Mouse (Mus musculus) forebrain, embryonic 11.5 days (tissue): ENCODE measurements around the gene Prdm16. TPM values are rescaled to one million over a fixed set of nuclear protein-coding genes. Genes with fewer than 3 reads are reported as not detected.

Experiments
- ATAC-seq: fragments of 200-750 bp; cut with Nextera tagmentation; replicated peaks from 2 replicates; pipeline ENCODE4 v1.8.0; 2017; ENCODE audit warnings: moderate TSS enrichment; ENCODE audit not compliant: low FRiP score
- DNase-seq: peaks from one replicate; pipeline ENCODE4 v3.0.0-alpha.2; 2017; ENCODE audit warnings: low spot score
- H3K27ac ChIP-seq: fragments of 300-500 bp; sonication (generic); 2 replicates; pipeline ENCODE4 v1.5.1; 2014; ENCODE audit warnings: low read depth, low read length
- H3K27me3 ChIP-seq: fragments of 300-500 bp; sonication (generic); 2 replicates; pipeline ENCODE4 v1.6.1; 2014; ENCODE audit warnings: mild to moderate bottlenecking, low read length, mixed read lengths; ENCODE audit not compliant: control insufficient read depth, insufficient read depth
- H3K36me3 ChIP-seq: fragments of 300-500 bp; sonication (generic); 2 replicates; pipeline ENCODE4 v1.6.1; 2014; ENCODE audit warnings: mild to moderate bottlenecking, low read length, moderate library complexity, mixed read lengths; ENCODE audit not compliant: control insufficient read depth, insufficient read depth
- H3K4me1 ChIP-seq: fragments of 300-500 bp; sonication (generic); replicated peaks from 2 replicates; pipeline ENCODE4 v1.6.1; 2014; ENCODE audit warnings: low read length, mixed read lengths; ENCODE audit not compliant: control insufficient read depth, insufficient read depth
- H3K4me2 ChIP-seq: fragments of 300-500 bp; sonication (generic); 2 replicates; pipeline ENCODE4 v1.6.1; 2014; ENCODE audit warnings: low read depth, mild to moderate bottlenecking, low read length, moderate library complexity, mixed read lengths; ENCODE audit not compliant: severe bottlenecking
- H3K4me3 ChIP-seq: fragments of 300-500 bp; sonication (generic); 2 replicates; pipeline ENCODE4 v1.5.1; 2014; ENCODE audit warnings: low read depth, low read length
- H3K9ac ChIP-seq: fragments of 300-500 bp; sonication (generic); 2 replicates; pipeline ENCODE4 v1.6.1; 2014; ENCODE audit warnings: low read length
- H3K9me3 ChIP-seq: fragments of 300-500 bp; sonication (generic); 2 replicates; pipeline ENCODE4 v1.6.1; 2016; ENCODE audit warnings: low read length, mixed read lengths; ENCODE audit not compliant: control insufficient read depth
- WGBS: fragments of 180-500 bp; shearing (Covaris S2); extraction: QIAGEN DNeasy Blood & Tissue Kit; methylation state at CpG from one replicate; pipeline ENCODE4 v1.1.7; 2014; 5-methylcytosine and 5-hydroxymethylcytosine counted together
- polyA plus RNA-seq: library from polyadenylated mRNA; unstranded; fragments of >200 nt; fragmentation: Nextera tagmentation; extraction: Ambion mirVana; gene quantifications from 2 replicates; pipeline ENCODE4 v1.2.1, GENCODE M21; 2014

The Prdm16 gene
- polyA plus RNA-seq, 1 experiment from 2014 or later: 49.3 TPM

DNA sequence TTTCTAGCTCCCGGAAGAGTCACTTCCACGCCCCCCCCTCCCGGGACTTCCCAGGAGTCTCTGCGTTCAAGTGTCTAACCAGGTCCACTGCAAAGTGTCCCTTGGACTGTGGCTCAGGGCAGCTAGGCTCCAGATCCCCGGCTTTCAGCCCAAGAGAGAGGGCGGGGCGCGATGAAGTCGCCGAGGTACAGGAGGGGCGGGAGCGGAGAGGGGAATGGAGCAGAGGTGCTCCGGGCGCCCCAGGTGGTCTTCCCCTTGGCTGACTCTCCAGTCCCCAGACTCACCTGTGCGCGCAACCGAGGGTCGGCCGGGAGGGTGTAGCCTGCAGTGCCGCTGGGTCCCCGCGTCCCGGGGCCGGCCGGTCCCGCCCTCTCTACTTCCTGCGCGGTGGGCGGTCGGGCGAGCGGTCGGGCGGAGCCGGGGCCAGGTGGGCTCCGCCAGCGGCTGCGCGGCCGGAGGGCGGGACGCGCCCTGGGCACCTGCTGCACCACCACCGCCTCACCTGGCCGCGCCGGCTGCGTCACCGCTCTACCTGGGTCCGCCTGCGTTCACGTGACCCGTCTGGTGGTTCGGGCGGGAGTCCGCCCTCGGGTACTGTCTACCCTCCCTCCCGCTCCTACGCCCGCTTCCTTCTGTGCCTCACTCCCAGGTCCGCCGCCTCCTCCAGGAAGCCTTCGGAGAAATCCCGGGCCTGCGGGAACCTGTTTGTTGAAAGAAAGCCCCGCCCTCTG lies 337.0 kb downstream of the Prdm16 start:
- WGBS: 1% methylated on average over 64 of the region's 66 CpGs
- peak; percentile 67 for DNase-seq

DNA sequence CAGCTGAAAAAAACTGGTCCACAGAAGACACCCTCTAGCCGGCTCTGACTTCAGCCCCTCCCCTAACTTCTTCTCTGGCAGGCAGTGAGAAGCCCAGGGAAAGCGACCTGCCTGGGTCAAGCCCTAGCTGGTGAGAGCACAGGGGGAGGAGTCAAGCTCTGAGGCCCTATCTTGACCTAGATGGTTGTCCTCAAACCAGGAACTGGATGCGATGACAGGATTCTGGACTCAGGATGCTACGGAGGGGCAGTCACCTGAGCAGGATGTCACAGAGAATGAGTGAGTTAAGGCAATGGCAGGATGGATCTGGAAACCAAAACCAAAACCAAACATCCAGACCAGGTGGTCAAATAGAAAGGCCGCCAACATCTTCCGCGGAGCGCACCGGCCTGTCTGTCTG lies 338.9 kb downstream of the Prdm16 start:
- no peak overlapping the region for H3K4me2 ChIP-seq
- no peak overlapping the region for H3K27ac ChIP-seq
- no peaks in the 10 kb centered on the region for H3K36me3 ChIP-seq
- WGBS: 46% methylated on average over 9 of the region's 9 CpGs
- no peak overlapping the region for H3K4me3 ChIP-seq
- H3K4me1 ChIP-seq: peaks cover 8% of the 10 kb centered on the region
- ATAC-seq (no peak), DNase-seq (no peak)
- no peak overlapping the region for H3K9ac ChIP-seq
- H3K9me3 ChIP-seq: no peaks in the 10 kb centered on the region
- peaks cover 28% of the 10 kb centered on the region for H3K27me3 ChIP-seq

More for the DNA sequence above, 337.0 kb downstream of the Prdm16 start:
- H3K9me3 ChIP-seq: no peaks in the 10 kb centered on the region
- peak overlapping the region; percentile 39 for H3K9ac ChIP-seq
- no peak overlapping the region for H3K27ac ChIP-seq
- H3K36me3 ChIP-seq: no peaks in the 10 kb centered on the region
- ATAC-seq: 0 out of 2 replicates have a peak, but pooled peaks have one; percentile 30
- H3K27me3 ChIP-seq: peaks cover 28% of the 10 kb centered on the region
- H3K4me1 ChIP-seq: peaks cover 8% of the 10 kb centered on the region
- peak overlapping the region; percentile 42 for H3K4me3 ChIP-seq
- H3K4me2 ChIP-seq: peak overlapping the region; percentile 79

DNA sequence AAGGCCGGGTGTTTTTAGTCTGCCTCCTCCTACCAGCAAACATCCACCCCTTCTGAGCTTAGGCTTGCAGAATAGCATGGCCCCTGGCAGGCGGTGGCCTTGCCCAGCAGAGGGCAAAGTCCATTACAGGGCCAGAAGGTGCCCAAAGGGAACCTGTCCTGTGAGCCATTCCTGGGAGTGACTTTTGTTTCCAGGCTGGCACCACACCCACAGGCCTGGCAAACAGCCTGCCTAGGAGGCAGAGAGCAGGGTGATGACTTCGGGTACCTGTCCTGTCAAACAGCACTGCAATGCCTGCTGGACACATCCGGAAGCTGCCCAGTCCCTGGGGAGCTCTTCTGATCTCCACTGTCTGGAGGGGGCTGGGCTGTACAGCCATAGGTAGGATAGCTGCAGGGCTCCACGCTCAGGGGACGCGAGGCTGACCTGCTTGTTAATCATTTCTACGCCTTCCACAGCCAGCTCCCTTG lies 342.4 kb downstream of the Prdm16 start:
- H3K4me1 ChIP-seq: no peaks in the 10 kb centered on the region
- no peak overlapping the region for H3K4me2 ChIP-seq
- WGBS: 64% methylated on average over 8 of the region's 8 CpGs
- H3K36me3 ChIP-seq: no peaks in the 10 kb centered on the region
- H3K4me3 ChIP-seq: no peak overlapping the region
- DNase-seq (no peak), ATAC-seq (no peak)
- H3K9me3 ChIP-seq: no peaks in the 10 kb centered on the region
- H3K27ac ChIP-seq: no peak overlapping the region; the same call in 1 of the 2 replicates
- H3K9ac ChIP-seq: no peak overlapping the region
- peaks cover 6% of the 10 kb centered on the region; the same call in 1 of the 2 replicates for H3K27me3 ChIP-seq

DNA sequence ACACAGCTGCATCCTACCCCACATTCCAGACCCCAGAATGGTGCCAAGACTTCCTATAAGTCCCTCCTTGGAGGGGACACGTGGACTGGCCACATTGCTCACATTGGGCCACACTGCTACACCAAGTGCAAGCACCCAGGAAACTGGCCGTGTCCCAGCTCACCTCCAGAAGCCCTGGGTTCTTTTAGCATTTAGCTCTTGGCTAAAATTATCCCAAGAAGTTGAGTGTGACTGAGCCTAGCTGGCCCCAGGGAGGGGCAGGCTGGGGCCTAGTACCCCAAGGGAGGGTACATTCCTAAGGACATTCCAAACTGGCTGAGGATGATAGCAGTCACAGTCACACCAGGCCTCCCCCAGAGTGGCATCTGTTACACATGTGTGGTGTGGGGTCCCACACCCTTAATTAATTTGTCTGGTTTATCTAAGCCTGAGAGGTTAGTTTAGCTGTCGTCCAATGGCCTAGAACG lies 342.9 kb downstream of the Prdm16 start:
- no peak overlapping the region for H3K9ac ChIP-seq
- H3K27ac ChIP-seq: no peak overlapping the region; the same call in 1 of the 2 replicates
- no peaks in the 10 kb centered on the region for H3K36me3 ChIP-seq
- peaks cover 1% of the 10 kb centered on the region; the same call in 1 of the 2 replicates for H3K27me3 ChIP-seq
- H3K4me3 ChIP-seq: no peak overlapping the region
- no peaks in the 10 kb centered on the region for H3K4me1 ChIP-seq
- no peak overlapping the region for H3K4me2 ChIP-seq
- DNase-seq: no peak
- ATAC-seq: no peak
- WGBS: 63% methylated on average over 4 of the region's 4 CpGs
- H3K9me3 ChIP-seq: no peaks in the 10 kb centered on the region

DNA sequence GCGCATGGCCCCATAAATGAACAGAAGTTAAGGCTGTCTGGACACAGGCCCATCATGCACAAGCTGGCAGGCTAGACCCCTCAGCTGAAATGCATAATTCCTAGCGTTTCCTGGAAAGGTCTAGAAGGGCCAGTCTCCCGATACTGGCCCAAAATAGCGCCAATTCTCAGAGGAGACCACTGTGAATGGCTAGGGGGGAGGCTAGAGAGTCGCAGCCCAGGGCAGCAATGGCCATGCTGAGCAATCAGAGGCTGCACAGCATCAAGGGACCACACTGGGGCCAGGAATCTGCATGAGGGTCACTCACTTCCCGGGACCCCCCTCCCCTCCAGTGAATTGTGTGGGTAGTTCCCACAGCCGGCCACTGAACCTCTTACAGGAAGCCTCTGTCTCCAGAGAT lies 353.0 kb downstream of the Prdm16 start:
- Histone ChIP-seq H3K27me3 (no peaks in the 10 kb centered on the region), H3K27ac (no peak overlapping the region), H3K4me2 (no peak overlapping the region), H3K4me3 (no peak overlapping the region), H3K4me1 (no peaks in the 10 kb centered on the region), H3K9ac (no peak overlapping the region), H3K9me3 (no peaks in the 10 kb centered on the region), H3K36me3 (no peaks in the 10 kb centered on the region)
- no peak for ATAC-seq
- no peak for DNase-seq
- 79% methylated on average over 7 of the region's 7 CpGs for WGBS

DNA sequence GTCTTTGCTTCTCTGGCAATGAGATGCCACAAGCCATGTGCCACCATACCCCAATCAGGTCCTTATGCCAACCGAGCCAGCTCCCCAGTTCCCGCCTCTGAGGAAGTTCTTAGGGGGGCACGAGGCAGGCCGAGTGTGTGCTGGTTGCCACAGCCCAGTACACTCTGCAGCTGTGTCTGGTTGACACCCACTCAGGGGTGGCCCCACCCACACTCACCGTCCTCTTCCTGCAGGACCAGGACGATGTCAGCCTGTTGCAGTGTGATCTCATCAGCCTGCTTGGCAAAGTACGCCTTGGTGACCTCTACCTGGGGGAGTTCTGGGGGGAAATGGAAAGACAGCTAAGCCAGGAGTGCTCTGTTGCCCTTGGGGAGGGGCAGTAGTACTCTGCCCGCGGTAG lies 357.2 kb downstream of the Prdm16 start:
- no peak overlapping the region for H3K9ac ChIP-seq
- no peak overlapping the region for H3K4me3 ChIP-seq
- WGBS: 93% methylated on average over 9 of the region's 9 CpGs
- no peaks in the 10 kb centered on the region for H3K27me3 ChIP-seq
- no peak overlapping the region for H3K4me2 ChIP-seq
- H3K4me1 ChIP-seq: no peaks in the 10 kb centered on the region
- DNase-seq (no peak), ATAC-seq (no peak)
- no peaks in the 10 kb centered on the region for H3K36me3 ChIP-seq
- H3K9me3 ChIP-seq: no peaks in the 10 kb centered on the region
- H3K27ac ChIP-seq: no peak overlapping the region

DNA sequence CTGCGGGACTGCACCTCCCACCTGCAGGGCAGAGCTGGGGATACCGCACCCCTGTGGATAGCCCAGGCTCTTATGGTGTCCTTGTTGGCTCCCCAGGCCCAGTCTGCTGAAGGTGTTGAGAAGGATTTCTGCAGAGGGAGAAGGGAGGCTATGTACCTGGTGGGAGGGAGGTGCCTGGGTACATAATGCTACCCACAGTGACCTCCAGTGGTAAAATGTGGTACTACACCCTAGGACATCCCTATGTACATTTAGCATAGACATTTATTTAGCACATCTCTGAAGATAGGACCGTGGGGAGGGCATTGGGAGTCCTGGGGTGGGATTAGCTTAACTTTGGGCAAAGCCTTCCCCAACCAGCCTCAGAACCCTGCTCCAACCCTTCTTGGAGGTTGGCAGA lies 363.7 kb downstream of the Prdm16 start:
- DNase-seq (peak; percentile 72), ATAC-seq (no peak)
- Histone ChIP-seq H3K27me3 (no peaks in the 10 kb centered on the region), H3K4me1 (no peaks in the 10 kb centered on the region), H3K4me2 (no peak overlapping the region), H3K9ac (no peak overlapping the region), H3K9me3 (no peaks in the 10 kb centered on the region), H3K4me3 (no peak overlapping the region), H3K27ac (no peak overlapping the region), H3K36me3 (no peaks in the 10 kb centered on the region; the same call in 1 of the 2 replicates)
- 42% methylated on average over 3 of the region's 3 CpGs for WGBS

DNA sequence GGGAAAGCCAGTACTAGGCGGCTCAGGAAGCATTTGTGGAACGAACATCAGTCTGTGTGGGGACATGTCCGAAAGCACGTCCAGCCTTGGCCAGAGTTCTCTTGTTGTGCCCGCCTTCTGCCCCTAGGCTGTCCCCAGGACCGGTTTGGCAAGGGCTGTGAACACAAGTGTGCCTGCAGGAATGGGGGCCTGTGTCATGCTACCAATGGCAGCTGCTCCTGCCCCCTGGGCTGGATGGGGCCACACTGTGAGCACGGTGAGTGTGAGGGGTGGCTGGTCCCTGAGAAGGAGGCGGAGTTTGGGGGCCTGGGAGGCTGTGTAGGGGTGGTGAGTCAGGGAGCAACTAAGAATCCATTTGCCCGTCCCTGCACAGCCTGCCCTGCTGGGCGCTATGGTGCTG lies 367.2 kb downstream of the Prdm16 start:
- Histone ChIP-seq H3K4me1 (no peaks in the 10 kb centered on the region), H3K4me3 (no peak overlapping the region), H3K27ac (no peak overlapping the region), H3K9ac (no peak overlapping the region), H3K36me3 (no peaks in the 10 kb centered on the region; the same call in 1 of the 2 replicates), H3K27me3 (no peaks in the 10 kb centered on the region), H3K9me3 (no peaks in the 10 kb centered on the region), H3K4me2 (no peak overlapping the region)
- ATAC-seq: no peak
- no peak for DNase-seq
- WGBS: 52% methylated on average over 10 of the region's 10 CpGs

DNA sequence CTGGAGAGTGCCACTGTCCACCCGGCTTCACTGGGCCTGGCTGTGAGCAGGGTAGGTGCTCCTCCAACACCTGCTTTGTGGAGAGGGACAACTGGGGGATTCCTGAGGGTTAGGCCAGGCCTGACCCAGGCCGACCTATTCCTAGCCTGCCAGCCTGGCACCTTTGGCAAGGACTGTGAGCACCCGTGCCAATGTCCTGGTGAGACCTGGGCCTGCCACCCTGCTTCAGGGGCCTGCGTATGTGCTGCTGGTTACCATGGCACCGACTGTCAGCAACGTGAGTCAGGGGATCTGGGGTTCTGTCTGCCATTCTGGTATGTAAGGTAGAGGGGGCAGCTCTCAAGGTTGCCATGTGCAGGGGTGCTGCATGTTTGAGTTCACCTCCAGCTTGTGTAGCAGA lies 369.2 kb downstream of the Prdm16 start:
- H3K36me3 ChIP-seq: no peaks in the 10 kb centered on the region; the same call in 1 of the 2 replicates
- WGBS: 91% methylated on average over 6 of the region's 6 CpGs
- no peaks in the 10 kb centered on the region for H3K9me3 ChIP-seq
- no peak overlapping the region for H3K27ac ChIP-seq
- no peaks in the 10 kb centered on the region for H3K27me3 ChIP-seq
- H3K4me3 ChIP-seq: no peak overlapping the region
- H3K9ac ChIP-seq: no peak overlapping the region
- H3K4me1 ChIP-seq: no peaks in the 10 kb centered on the region
- no peak for DNase-seq
- ATAC-seq: no peak
- no peak overlapping the region for H3K4me2 ChIP-seq
